Mouse (Mus musculus) midbrain, embryonic 14.5 days (tissue): Measurements from ENCODE around the gene Tmem248. TPM values are rescaled to one million over a fixed set of nuclear protein-coding genes. Genes with fewer than 3 reads are reported as not detected.

ENCODE experiments used
- ATAC-seq: fragments of 200-750 bp; cut with Nextera tagmentation; 2 replicates; pipeline ENCODE4 v1.8.0; 2017; ENCODE audit warnings: moderate number of reproducible peaks, moderate library complexity; ENCODE audit not compliant: low FRiP score, low TSS enrichment
- DNase-seq: peaks from one replicate; pipeline ENCODE4 v3.0.0-alpha.2; 2015
- H3K27ac ChIP-seq: fragments of 300-500 bp; sonication (generic); replicated peaks from 2 replicates; pipeline ENCODE4 v1.5.1; 2014; ENCODE audit warnings: mild to moderate bottlenecking, low read depth, low read length, moderate library complexity
- H3K27me3 ChIP-seq: fragments of 300-500 bp; sonication (generic); 2 replicates; pipeline ENCODE4 v1.6.1; 2014; ENCODE audit warnings: low read length, control low read depth, mixed read lengths; ENCODE audit not compliant: control insufficient read depth, insufficient read depth
- H3K36me3 ChIP-seq: fragments of 300-500 bp; sonication (generic); 2 replicates; pipeline ENCODE4 v1.6.1; 2014; ENCODE audit warnings: low read length, control low read depth; ENCODE audit not compliant: control insufficient read depth, insufficient read depth
- H3K4me1 ChIP-seq: fragments of 300-500 bp; sonication (generic); 2 replicates; pipeline ENCODE4 v1.6.1; 2014; ENCODE audit warnings: mild to moderate bottlenecking, antibody characterized with exemption, low read length, control low read depth; ENCODE audit not compliant: control insufficient read depth, insufficient read depth
- H3K4me2 ChIP-seq: fragments of 300-500 bp; sonication (generic); 2 replicates; pipeline ENCODE4 v1.6.1; 2014; ENCODE audit warnings: mild to moderate bottlenecking, low read length, moderate library complexity
- H3K4me3 ChIP-seq: fragments of 300-500 bp; sonication (generic); replicated peaks from 2 replicates; pipeline ENCODE4 v1.5.1; 2014; ENCODE audit warnings: low read depth, low read length
- H3K9ac ChIP-seq: fragments of 300-500 bp; sonication (generic); replicated peaks from 2 replicates; pipeline ENCODE4 v1.6.1; 2014; ENCODE audit warnings: mild to moderate bottlenecking, low read length, moderate library complexity
- H3K9me3 ChIP-seq: fragments of 300-500 bp; sonication (generic); 2 replicates; pipeline ENCODE4 v1.6.1; 2016; ENCODE audit warnings: low read length, control low read depth, mixed read lengths; ENCODE audit not compliant: control insufficient read depth
- WGBS: fragments of 180-500 bp; shearing (Covaris S2); extraction: QIAGEN DNeasy Blood & Tissue Kit; methylation state at CpG from one replicate; pipeline ENCODE4 v1.1.7; 2014; 5-methylcytosine and 5-hydroxymethylcytosine counted together
- polyA plus RNA-seq: library from polyadenylated mRNA; unstranded; fragments of >200 nt; fragmentation: Nextera tagmentation; extraction: Ambion mirVana; gene quantifications from 2 replicates; pipeline ENCODE4 v1.2.1, GENCODE M21; 2014

The Tmem248 gene
- polyA plus RNA-seq, 1 experiment from 2014 or later = 29.5 TPM

DNA sequence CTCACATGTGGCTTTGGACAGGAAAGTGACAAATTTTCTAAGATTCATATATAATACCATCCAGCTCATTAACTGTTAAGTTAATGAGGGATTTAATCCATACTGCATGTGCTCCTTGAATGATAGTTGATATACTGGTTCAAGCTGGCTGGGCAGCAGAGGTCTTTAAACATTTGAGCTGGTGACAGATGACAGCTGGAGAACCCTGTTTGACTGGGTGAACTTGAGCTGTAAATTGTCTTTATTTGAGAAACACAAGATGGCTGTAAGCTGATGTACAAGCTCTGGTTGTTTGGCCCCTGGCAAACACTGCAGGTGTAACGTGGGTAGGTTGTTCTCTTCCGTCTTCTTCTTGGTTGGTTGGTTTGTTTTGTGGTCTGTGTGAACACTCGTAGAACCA is 23.1 kb upstream of the Tmem248 start:
- Histone ChIP-seq H3K4me3 (no peak overlapping the region), H3K9me3 (no peaks in the 10 kb centered on the region), H3K27ac (no peak overlapping the region), H3K9ac (no peak overlapping the region), H3K36me3 (peaks cover 81% of the 10 kb centered on the region), H3K4me2 (no peak overlapping the region), H3K27me3 (no peaks in the 10 kb centered on the region), H3K4me1 (no peaks in the 10 kb centered on the region)
- ATAC-seq (no peak), DNase-seq (no peak)
- 88% methylated on average over 3 of the region's 3 CpGs for WGBS

DNA sequence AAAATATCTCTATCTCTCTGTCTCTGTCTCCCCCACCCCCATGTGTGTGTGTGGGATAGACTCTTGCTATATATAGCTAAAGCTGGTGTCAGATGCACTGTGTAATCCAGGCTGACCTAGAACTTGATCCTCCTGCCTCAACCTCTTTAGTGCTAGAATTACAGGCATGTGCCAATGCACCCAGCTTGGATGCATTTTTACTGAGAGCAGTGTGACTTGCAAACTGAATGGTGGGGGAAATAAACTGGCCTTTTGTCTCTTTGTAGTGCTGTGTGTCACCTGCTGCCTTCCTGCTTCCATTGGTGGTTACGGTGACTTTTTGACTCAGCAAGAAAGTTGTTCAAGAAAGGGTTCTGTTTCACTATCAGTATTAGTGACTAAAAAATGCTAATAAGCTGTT is 20.6 kb upstream of the Tmem248 start:
- no peak overlapping the region for H3K4me3 ChIP-seq
- H3K36me3 ChIP-seq = peaks cover 69% of the 10 kb centered on the region
- H3K9ac ChIP-seq = no peak overlapping the region
- H3K27ac ChIP-seq = no peak overlapping the region
- no peaks in the 10 kb centered on the region for H3K4me1 ChIP-seq
- no peak for ATAC-seq
- 98% methylated on average over 1 of the region's 1 CpGs for WGBS
- no peak for DNase-seq
- H3K4me2 ChIP-seq = no peak overlapping the region
- H3K9me3 ChIP-seq = no peaks in the 10 kb centered on the region
- H3K27me3 ChIP-seq = no peaks in the 10 kb centered on the region

DNA sequence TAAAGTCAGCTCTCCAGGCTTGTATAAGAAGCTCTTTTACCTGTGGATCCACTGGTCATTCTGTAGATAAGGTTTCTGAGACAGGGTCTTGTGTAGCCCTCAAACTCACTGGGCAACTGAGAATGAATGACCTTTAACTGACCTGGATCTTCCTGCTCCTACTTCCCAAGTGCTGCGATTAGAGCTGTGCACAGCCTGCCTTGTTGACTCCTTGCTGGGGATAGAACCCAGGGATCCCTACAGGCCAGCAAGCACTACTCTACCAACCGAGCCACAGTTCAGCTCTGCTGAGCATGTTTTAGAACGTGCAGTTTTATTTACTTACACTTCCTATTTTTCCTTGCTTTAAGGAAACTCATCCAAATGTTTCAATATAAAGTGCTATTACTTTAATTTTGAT is 19.4 kb upstream of the Tmem248 start:
- Histone ChIP-seq H3K4me1 (no peaks in the 10 kb centered on the region), H3K4me3 (no peak overlapping the region), H3K9me3 (no peaks in the 10 kb centered on the region), H3K4me2 (no peak overlapping the region), H3K36me3 (peaks cover 58% of the 10 kb centered on the region), H3K27me3 (no peaks in the 10 kb centered on the region), H3K9ac (no peak overlapping the region), H3K27ac (no peak overlapping the region)
- no peak for ATAC-seq
- DNase-seq = no peak
- 92% methylated on average over 3 of the region's 3 CpGs for WGBS

DNA sequence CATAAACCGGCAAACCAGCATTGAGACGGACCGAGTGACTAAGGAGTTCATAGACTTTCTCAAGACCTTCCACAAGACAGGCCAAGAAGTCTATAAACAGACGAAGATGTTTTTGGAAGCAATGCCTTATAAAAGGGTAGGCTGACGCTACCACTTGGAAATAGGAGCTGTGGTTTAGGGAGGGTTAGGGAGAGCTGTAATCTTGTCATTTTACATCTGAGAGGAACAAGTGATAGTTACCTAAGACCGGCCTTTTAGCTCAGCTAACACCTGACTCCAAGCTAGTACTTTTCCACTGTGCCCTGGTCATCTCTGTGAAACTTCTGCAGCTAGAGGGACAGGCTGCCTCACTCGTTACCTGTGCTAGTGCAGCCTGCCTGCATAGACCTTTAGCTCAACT is 18.9 kb upstream of the Tmem248 start:
- Histone ChIP-seq H3K27me3 (no peaks in the 10 kb centered on the region), H3K4me2 (no peak overlapping the region), H3K27ac (no peak overlapping the region), H3K4me3 (no peak overlapping the region), H3K9ac (no peak overlapping the region), H3K9me3 (no peaks in the 10 kb centered on the region), H3K4me1 (no peaks in the 10 kb centered on the region), H3K36me3 (peaks cover 54% of the 10 kb centered on the region)
- ATAC-seq (no peak), DNase-seq (no peak)
- WGBS = 94% methylated on average over 7 of the region's 7 CpGs

DNA sequence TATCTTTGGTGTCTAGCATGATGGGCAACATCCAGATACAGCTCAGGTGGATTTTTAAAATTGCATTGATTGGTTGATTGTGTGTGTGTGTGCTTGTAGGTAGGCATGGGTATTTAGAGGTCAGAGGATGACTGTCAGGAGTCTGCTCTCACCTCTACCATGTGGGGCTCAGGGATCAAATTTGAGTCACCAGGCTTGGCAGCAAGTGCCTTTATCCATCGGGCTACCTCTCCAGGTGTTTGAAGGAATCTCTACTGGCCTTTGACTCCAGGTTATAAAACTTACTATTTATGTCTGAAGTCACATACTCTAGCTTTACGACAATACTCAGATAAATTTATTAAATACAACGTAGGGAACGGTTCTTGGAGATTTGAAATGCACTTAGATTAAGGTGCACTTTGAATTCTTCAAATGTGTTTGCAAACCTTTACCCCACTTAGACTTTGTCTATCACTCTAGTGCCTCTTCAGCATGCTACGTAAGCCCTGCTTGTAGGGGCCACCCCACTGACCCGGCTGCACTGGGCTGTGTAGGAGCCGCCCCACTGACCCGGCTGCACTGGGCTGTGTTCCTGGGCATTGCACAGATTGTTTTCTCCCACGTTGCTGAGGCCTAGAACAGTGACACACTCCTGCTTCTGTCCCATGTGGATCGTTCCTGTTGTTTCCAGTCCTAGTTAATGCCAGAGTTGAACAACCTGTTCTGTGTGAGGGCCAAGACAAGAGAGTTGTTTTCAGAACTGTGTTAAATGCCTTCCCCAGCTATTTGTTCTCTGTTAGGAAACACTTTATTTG is 16.4 kb upstream of the Tmem248 start:
- H3K9ac ChIP-seq = no peak overlapping the region
- H3K4me1 ChIP-seq = no peaks in the 10 kb centered on the region
- H3K4me2 ChIP-seq = no peak overlapping the region
- H3K9me3 ChIP-seq = no peaks in the 10 kb centered on the region
- no peak overlapping the region for H3K27ac ChIP-seq
- H3K27me3 ChIP-seq = no peaks in the 10 kb centered on the region
- WGBS = 87% methylated on average over 10 of the region's 10 CpGs
- no peak for ATAC-seq
- no peak overlapping the region for H3K4me3 ChIP-seq
- peaks cover 45% of the 10 kb centered on the region for H3K36me3 ChIP-seq
- no peak for DNase-seq

DNA sequence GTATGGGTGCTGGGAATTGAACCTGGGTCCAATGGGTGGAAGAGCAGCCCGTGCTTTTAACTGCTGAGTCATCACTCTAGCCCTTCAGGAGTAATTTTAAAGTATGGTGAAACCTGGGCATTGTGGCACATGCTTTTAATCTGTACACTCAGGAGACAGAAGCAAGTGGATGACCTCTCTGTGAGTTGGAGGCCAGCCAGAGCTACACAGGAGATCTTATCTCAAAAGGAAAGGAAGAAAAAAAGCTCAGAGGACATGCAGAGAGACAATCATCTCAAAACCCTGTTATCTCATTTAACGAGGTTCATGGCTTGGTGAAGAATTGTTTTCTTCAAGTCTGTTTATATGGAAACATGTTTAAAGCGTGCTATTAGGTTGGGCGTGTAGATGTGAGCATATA is 12.9 kb upstream of the Tmem248 start:
- Histone ChIP-seq H3K27me3 (no peaks in the 10 kb centered on the region), H3K27ac (no peak overlapping the region), H3K4me3 (no peak overlapping the region), H3K4me1 (no peaks in the 10 kb centered on the region), H3K36me3 (peaks cover 48% of the 10 kb centered on the region), H3K9me3 (no peaks in the 10 kb centered on the region), H3K4me2 (no peak overlapping the region), H3K9ac (no peak overlapping the region)
- DNase-seq (no peak), ATAC-seq (no peak)
- 89% methylated on average over 4 of the region's 4 CpGs for WGBS

DNA sequence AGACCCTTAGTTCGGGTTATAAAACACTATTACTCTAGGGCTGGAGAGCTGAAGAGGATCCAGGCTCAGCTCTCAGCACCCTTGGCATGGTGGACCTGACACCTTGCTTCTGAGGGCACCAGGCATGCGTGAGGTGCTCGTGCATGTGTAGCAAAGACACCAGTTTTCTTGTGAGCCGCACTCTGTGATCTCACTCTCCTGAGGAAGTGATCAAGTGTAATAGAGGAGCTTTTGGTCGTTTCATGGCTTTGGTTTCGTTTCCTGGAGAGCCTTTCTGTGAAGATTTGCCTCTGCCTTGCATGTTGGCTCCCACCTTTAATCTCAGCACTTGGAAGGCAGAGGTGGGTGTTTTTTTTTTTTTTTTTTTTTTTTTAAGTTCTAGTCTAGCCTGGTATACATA is 12.3 kb upstream of the Tmem248 start:
- Histone ChIP-seq H3K27me3 (no peaks in the 10 kb centered on the region), H3K4me1 (no peaks in the 10 kb centered on the region), H3K9me3 (no peaks in the 10 kb centered on the region), H3K4me2 (no peak overlapping the region), H3K36me3 (peaks cover 51% of the 10 kb centered on the region), H3K27ac (no peak overlapping the region), H3K9ac (no peak overlapping the region), H3K4me3 (no peak overlapping the region)
- DNase-seq (no peak), ATAC-seq (no peak)
- WGBS = 89% methylated on average over 6 of the region's 6 CpGs

DNA sequence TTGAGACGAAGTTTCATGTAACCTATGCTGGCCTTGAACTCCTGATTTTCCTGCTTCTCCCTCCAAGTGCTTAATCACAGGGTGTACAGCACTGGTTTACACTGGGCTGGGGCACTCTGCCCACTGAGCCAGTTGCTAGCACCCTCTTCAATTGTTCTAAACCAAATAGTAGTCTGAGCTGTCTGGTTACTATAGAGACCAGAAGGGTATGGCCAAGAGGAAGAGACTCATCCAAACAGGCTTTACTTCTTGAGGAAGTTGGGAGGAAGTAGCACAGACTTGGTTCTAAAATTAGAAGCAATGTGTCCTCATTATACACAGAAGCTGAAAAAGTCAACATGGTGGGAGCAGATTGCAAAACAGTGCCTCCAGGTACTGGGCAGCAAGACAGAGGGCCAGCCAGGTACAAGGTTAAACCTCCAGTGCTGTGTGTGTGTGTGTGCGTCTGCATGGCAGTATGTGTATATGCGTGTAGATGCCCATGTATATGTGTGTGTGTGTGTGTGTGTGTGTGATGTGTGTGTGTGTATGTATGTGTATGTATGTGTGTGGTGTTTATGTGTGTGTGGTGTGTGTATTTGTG is 11.3 kb upstream of the Tmem248 start:
- Histone ChIP-seq H3K4me3 (no peak overlapping the region), H3K27ac (no peak overlapping the region), H3K4me1 (no peaks in the 10 kb centered on the region), H3K4me2 (no peak overlapping the region), H3K9ac (no peak overlapping the region), H3K9me3 (no peaks in the 10 kb centered on the region), H3K27me3 (no peaks in the 10 kb centered on the region), H3K36me3 (peaks cover 54% of the 10 kb centered on the region)
- 94% methylated on average over 3 of the region's 3 CpGs for WGBS
- no peak for DNase-seq
- ATAC-seq = no peak

DNA sequence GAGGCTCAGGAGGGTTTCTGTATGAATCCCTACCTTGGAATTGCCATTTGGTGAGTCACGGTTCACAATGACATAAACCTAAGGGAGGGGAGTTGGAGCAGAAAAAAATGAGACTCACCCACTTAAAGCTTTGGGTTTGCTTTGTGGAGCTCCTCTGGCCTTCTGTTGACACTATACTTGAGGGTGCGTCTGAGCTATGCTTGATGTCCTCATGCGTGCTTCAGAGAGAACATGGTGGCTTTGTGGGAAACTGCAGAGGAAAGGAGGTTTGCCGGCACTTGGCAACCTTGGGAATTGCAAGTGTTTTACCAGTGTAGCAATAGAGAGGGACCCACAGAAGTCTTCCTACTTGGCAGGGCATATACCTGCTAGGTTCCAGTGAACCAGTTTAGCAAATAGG is 9.6 kb upstream of the Tmem248 start:
- Histone ChIP-seq H3K4me1 (no peaks in the 10 kb centered on the region), H3K4me2 (no peak overlapping the region), H3K9ac (no peak overlapping the region), H3K27me3 (no peaks in the 10 kb centered on the region), H3K27ac (no peak overlapping the region), H3K9me3 (no peaks in the 10 kb centered on the region), H3K36me3 (peaks cover 65% of the 10 kb centered on the region), H3K4me3 (no peak overlapping the region)
- WGBS = 95% methylated on average over 4 of the region's 4 CpGs
- ATAC-seq (no peak), DNase-seq (no peak)
